Mouse (Mus musculus) gastrocnemius, adult 18-20 months (tissue): ENCODE results near the gene Serp2. TPM values are rescaled to one million over a fixed set of nuclear protein-coding genes. Genes with fewer than 3 reads are reported as not detected.

Experiments
- DNase-seq: peaks from one replicate; pipeline ENCODE4 v3.0.0; 2021; ENCODE audit warnings: low spot score
- total RNA-seq, 2 experiments: library from RNA; stranded (reverse); gene quantifications; 2 replicates each; pipeline ENCODE4 v1.2.3; 2021

Gene Serp2
- total RNA-seq, 2 experiments from 2014 or later, result 0.45 TPM; not detected in 1

DNA sequence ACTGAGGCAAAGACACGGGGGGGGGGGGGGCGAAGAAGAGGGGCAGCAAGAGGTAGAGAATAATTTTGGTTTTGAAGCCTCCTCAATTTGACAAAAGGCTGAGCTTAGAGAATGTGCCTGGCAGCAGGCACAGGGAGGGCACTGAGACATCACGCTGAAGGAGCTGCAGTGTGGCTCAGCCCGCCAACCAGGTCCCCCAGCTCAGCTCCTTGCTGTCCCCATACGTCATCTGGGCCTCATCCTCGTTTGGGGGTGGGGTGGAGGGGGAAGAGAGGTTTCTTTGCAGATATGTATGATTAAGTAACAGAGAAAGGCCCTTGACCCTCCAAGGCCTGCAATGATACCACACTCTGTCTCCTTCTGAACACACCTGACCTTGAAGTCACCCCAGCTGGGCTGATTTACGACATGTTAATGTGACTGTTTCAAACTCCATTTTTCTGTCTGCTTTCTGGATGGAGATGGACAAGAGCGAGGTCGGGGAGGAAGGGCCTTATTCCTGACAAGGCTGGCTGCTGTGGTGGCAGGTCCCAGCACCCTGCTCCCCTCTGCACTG, 28.9 kb downstream of the Serp2 start:
- DNase-seq, result no peak

- peak; percentile 60 for DNase-seq
These were observed 29.5 kb downstream of the Serp2 start for GRCm38 (mm10) chr14:76527030-76527719.

GRCm38 (mm10) chr14:76526467-76526866, 30.2 kb downstream of the Serp2 start:
- peak; percentile 61 for DNase-seq

DNA sequence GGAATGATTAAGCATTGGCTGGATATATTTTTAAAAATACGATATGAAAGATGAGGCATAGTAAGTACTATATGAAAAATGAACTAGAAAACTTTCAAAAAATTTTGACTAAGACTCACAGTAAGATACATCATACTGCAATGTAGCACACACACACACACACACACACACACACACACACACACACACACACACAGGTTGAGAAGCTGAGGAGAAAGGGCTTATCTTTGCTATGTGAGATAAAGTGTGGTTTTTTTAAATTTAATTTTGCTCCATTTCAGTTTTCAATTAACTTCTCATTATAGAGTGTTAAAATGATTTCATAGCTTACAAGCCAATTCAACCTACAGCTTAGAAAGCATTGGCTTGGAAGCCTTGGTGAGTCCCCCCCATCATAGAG, 33.3 kb downstream of the Serp2 start:
- no peak for DNase-seq

- DNase-seq, result no peak
These were observed 35.4 kb downstream of the Serp2 start for GRCm38 (mm10) chr14:76521308-76521707.

- no peak for DNase-seq
These were observed 36.1 kb downstream of the Serp2 start for GRCm38 (mm10) chr14:76520606-76521005.

DNA sequence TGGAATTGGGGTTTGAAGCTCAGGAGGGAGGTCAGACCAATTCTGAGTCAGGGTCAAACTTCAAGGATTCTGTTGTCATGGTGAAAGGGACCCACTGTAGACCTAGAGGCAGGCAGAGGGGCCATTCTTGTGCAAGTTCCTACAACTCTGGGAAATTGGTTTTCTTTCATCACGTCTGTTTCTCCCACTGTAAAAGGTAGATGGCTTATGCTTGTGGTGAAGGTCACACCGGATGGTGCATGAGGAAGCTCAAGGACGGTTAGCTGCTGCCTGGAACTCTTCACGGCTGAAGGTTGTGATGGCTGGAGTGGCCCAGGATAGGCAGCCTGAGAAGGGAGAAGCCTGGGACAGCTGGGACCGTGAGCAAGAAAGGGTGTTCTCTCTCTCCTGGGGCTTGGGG, 38.5 kb downstream of the Serp2 start:
- DNase-seq, result no peak

DNA sequence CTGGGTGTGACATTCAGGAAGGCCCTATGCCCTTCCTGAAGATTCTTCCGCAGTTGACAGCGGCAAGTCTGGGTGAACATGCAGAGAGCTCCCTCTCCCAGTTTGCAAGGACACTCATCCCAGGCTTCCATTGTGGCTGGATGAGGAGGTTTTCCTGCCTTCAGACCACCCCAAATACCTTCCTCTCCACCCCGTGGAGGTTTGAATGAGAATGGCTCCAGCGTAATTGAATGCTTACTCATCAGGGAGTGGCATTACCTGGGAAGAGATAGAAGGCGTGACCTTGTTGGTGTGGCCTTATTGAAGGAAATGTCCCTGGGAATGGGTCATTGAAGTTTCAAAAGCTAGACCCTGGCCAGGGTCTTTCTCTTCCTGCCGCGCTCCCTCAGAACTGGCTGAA, 41.1 kb downstream of the Serp2 start:
- no peak for DNase-seq

- DNase-seq, result no peak
These were observed 42.6 kb downstream of the Serp2 start for GRCm38 (mm10) chr14:76514050-76514585.

DNA sequence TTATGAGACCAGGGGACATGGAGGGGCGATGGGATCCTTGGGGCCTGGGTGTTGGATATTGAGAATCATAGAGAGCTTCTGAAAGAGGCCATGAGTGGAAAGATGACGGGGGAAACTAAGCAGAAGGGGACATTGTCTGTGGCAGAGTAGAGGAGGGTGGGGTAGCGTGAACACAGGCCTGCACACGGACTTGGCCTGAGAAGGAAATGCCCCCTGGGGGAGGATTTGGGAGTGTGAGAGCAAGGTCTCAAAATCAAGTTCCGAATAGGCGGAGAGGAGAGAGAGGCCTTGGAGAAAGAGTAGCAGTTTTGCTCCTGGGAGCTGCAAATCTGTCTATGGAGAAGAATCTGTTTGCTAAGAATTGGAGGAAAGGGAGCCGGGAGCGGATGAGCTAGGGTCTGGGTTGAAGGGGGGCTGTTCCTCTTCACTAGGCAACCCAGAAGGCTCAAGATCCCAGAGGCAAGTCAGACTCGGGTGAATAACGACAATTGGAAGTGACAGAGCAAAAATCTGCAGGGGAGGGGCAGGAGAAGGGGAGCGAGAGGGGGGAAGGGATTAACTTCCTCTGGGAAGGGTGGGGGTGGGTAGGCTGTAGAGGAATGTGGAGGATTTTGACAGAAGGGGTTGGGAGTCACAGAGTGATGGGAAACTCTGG, 43.2 kb downstream of the Serp2 start:
- no peak for DNase-seq

DNA sequence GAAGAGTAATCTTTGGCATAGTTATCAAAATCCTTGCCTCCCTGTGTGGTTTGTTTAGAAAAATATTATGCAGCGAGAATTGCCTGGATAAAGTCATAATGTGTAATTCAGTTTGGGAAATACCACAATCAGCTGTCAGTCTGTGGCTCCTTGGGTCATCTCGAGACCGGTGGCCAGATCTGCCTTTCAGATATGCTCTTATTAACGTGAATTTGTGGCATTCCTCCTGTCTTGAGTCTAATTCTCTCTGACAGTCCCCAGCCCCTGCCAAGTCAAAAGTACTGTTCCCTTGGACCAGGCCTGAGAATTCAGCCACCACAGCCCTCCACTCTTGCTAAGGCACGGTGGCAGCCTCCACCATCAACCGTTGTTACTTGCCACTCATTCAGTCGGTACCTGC, 44.7 kb downstream of the Serp2 start:
- DNase-seq, result no peak

DNA sequence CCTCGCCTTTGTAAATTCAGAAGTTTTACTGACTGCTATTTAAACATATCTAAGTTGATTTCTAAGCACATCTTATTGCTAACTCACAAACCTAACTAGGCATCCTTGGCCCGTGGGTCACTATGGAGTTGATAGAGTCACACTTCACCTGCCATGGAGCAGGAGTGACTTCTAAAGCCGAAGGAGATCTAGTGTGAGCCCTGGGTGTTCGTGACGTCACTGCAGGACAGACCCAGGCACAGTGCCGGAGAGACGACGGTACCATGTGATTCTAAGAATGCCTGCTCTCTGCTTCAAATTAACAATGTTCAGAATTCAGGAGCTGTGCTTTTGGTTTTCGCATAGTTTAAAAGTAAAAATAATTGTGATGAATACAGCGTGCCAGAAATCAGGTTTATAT, 48.0 kb downstream of the Serp2 start:
- no peak for DNase-seq

DNA sequence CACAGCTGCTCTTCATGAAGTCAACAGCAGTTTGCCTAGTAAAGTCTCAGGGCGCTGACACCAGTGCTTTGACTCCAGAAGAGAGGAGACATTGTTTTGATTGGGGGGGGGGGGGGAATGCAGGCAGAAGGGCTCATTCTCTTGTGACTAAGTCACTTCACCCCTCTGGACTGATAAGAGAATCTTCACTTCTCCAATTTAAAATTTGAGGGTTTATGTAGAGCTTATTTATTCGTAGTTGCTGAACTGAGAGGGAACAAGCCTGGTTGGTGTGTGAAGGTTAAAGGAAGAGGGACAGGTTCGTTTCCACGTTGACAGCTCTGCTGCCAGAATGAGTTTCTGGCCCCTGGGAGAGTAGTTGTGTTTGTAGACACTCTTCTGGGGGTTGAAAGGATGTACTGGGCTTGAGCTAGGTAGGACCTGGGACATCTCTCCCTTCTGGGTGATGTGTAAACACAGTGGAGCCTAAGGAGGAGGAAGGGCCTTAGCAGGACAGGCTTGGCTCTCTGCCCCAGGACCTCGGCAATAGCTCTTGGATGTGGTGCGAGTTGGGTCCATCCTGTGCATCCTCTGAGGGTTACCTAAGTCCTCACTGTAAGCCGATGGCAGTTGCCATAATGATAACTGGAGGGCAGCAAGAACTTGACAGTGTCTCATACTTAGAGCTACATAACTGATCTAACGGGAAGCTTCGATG, 48.7 kb downstream of the Serp2 start:
- no peak for DNase-seq

- DNase-seq, result no peak
These were observed 49.3 kb downstream of the Serp2 start for GRCm38 (mm10) chr14:76507357-76507756.

- no peak for DNase-seq
These were observed 50.1 kb downstream of the Serp2 start for GRCm38 (mm10) chr14:76506425-76507205.

GRCm38 (mm10) chr14:76505439-76506220, 51.1 kb downstream of the Serp2 start:
- DNase-seq, result peak; percentile 68

GRCm38 (mm10) chr14:76505101-76505438, 51.6 kb downstream of the Serp2 start:
- DNase-seq, result no peak

GRCm38 (mm10) chr14:76504121-76504737, 52.5 kb downstream of the Serp2 start:
- DNase-seq, result peak; percentile 89

GRCm38 (mm10) chr14:76503231-76503851, 53.3 kb downstream of the Serp2 start:
- DNase-seq, result no peak

DNA sequence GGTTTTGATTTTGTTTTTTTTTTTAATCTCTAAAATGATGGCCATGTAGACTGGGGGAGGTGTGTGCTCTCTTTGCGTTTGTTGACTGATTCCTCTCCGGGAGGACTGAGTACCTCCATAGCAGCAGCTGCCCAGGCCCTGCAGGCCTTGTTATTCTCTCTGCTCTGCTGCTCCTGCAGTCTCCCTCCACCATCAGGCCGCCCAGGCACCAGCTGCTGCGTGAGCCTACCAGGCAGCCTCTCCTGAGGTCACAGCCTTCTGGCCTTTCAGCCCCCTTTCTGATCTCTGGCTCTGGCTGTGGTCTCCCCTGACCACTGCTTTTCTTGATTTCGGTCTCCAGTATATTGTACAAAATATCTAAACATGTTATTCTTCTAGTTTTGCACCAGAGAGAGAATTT, 56.7 kb downstream of the Serp2 start:
- DNase-seq, result no peak
